Mouse (Mus musculus) heart, postnatal 25 days (tissue): ENCODE data around the gene Pcyt1a. TPM values are rescaled to one million over a fixed set of nuclear protein-coding genes. Genes with fewer than 3 reads are reported as not detected.

Experiments
- DNase-seq: peaks from one replicate; pipeline ENCODE4 v3.0.0; 2022; ENCODE audit warnings: low spot score
- intact Hi-C: fragments of 180-260 bp; cut with DNase I; formaldehyde crosslinking; loops from one replicate; pipeline ENCODE4 v1.15.1; 2025
- total RNA-seq, 2 experiments: library from RNA; stranded (reverse); gene quantifications; 2 replicates each; pipeline ENCODE4 v1.2.3; 2021

Pcyt1a gene
- total RNA-seq, 2 experiments from 2014 or later = 122 to 126 TPM

DNA sequence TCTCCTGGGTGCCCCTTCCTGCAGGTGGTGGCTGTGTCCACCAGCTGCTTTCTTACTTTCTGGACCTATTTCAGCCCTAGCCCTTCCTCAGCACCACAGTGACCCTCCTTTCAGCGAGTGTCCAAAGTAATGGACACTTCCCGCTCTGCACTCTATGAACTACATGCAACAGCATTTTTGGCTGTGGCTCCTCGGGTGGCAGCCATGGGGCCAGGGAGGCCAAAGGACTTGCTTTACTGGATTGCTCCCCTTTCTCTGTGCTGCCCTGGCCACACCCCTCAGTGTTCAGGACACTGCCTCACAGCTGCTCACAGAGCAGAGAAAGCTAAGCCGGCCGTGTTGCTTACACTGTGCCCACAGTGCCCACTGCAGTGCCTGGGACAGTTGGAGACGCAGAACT lies 72.9 kb downstream of the Pcyt1a start:
- intact Hi-C loops = no loop called here
- DNase-seq = no peak

GRCm38 (mm10) chr16:32506298-32506697 lies 75.6 kb downstream of the Pcyt1a start:
- intact Hi-C loops = loop anchor here (5.0 kb wide), 1 partner anchor 181 kb away; no protein-coding TSS in a partner anchor
- DNase-seq = no peak

DNA sequence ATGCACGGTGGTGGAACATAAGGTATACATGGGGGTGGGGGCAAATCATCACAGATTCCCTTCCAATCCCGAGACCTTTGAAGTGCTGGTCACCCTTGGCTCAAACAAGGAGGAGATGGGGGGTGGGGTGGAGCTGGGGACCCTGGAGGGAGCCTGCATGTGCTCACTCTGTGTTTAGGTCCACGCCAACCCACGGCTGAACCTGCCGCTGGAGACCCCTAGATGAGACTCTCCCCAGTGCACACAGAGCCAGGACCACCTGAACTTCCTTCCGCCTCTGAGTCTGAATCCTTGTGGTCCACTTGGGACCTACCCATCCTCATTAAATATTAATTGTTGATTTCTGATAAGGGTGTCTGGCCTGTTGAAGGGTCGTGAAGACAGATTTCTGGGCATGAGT lies 76.1 kb downstream of the Pcyt1a start:
- intact Hi-C loops = loop anchor here (5.0 kb wide), 1 partner anchor 180 kb away; no protein-coding TSS in a partner anchor
- DNase-seq = no peak

- intact Hi-C loops = loop anchor here (5.0 kb wide), 1 partner anchor 180 kb away; no protein-coding TSS in a partner anchor
- no peak for DNase-seq
These were observed 76.7 kb downstream of the Pcyt1a start for GRCm38 (mm10) chr16:32507407-32507806.

DNA sequence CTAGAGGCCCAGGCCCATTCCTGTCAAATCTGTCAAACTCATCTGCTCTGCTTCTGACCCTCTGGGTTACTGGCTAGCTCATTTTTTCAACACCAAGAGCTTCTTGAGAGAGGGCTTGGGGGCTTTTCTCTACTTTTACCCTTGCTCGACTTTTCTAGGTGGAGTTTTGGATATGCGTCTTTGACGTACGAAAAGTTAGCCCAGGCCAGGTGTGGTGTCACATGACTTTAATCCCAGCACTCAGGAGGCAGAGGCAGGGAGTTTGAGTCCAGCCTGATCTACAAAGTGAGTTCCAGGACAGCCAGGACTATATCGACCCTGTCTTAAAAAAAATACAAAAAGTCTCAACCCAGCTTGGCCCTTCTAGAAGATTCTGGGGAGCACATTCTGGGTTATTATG lies 77.3 kb downstream of the Pcyt1a start:
- no peak for DNase-seq
- intact Hi-C loops = loop anchor here (2.0 to 5.0 kb wide), 2 partner anchors 101 to 179 kb away; partner anchors contain the start of gene Tfrc

- DNase-seq = no peak
- intact Hi-C loops = loop anchor here (2.0 to 5.0 kb wide), 2 partner anchors 100 to 179 kb away; partner anchors contain the start of gene Tfrc
These were observed 77.9 kb downstream of the Pcyt1a start for GRCm38 (mm10) chr16:32508506-32509065.

- no peak for DNase-seq
- intact Hi-C loops = loop anchor here (2.0 to 5.0 kb wide), 2 partner anchors 99 to 178 kb away; partner anchors contain the start of gene Tfrc
These were observed 78.6 kb downstream of the Pcyt1a start for GRCm38 (mm10) chr16:32509066-32509942.

DNA sequence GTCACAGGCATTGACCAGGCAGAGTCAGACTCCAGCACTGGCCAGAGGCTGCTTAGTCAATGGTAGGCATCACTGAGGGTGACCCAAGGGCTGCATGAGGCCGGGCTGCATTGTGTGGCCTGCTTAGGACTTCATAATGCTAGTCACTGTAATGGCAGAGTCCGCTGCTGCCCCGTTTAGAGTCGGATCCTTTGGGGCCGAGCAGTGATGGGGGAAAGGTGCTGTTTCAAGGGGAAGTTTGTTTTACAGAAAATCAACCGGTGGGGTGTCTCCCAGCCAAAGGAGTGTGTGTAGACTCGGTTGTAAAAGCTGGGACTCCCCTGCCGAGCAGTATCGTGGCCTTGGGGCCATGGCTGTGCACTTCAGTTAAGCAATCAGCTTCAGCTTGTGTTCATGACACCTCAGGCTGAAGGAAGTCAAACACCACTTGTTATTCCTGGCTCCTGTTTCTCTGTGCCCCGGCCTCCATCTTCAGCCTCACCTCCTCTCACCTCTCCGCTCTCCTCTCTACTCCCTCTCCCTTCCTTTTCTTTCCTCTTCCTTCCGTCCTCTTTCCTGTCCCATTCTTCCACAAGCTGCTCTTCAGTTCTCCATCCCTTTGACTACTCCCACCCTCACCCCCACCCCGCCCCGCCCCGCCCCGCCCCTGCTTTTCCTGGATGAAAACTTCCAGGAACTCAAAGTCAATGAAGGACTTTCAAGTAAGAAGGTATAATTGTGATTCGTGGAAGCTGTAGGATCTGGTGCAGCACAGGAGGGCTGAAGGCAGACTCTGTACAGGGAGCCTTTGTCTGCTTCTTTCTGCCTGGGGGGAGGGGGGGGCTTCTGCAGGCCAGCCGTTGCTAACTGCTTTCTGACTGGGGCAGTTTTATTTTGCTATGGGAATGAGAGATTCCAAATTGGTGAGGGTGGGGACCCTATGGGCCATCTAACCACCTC lies 79.9 kb downstream of the Pcyt1a start:
- intact Hi-C loops = no loop called here
- DNase-seq = no peak

GRCm38 (mm10) chr16:32511338-32511734 lies 80.6 kb downstream of the Pcyt1a start:
- DNase-seq = no peak
- intact Hi-C loops = no loop called here

DNA sequence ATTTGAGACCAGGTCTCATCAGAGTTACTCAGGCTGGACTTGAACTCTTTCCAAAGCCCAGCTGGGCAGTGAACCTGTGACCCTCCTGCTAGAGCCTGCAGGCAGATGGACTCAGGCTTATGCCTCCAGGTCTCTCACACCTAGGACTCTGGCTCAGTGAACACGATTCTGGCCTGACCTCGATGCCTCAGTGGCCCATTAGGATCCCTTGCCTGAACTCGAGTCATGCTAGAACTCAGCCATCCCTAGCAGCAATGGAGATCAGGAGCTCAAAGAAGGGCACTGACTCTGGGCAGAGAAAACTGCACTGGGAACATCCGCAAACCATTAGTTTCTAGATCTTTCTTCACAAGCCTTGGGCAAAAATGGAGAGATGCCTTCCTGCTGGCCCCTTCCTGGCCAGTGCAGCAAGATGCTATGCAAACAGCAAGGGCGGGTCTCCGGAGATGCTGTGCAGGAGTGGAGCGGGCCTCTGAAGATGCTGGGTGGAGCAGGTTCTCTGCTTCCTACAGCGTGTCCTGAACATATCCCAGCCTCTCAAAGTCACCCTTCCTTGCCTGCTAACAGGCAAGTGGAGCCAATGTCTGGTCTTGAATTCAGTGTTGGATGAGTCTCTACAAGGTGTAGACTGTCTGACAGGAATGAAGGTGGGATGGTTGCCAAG lies 81.2 kb downstream of the Pcyt1a start:
- intact Hi-C loops = no loop called here
- no peak for DNase-seq

GRCm38 (mm10) chr16:32512921-32513320 lies 82.2 kb downstream of the Pcyt1a start:
- intact Hi-C loops = no loop called here
- DNase-seq = no peak

GRCm38 (mm10) chr16:32513401-32513800 lies 82.7 kb downstream of the Pcyt1a start:
- no peak for DNase-seq
- intact Hi-C loops = no loop called here

GRCm38 (mm10) chr16:32513948-32514347 lies 83.2 kb downstream of the Pcyt1a start:
- intact Hi-C loops = no loop called here
- DNase-seq = no peak

DNA sequence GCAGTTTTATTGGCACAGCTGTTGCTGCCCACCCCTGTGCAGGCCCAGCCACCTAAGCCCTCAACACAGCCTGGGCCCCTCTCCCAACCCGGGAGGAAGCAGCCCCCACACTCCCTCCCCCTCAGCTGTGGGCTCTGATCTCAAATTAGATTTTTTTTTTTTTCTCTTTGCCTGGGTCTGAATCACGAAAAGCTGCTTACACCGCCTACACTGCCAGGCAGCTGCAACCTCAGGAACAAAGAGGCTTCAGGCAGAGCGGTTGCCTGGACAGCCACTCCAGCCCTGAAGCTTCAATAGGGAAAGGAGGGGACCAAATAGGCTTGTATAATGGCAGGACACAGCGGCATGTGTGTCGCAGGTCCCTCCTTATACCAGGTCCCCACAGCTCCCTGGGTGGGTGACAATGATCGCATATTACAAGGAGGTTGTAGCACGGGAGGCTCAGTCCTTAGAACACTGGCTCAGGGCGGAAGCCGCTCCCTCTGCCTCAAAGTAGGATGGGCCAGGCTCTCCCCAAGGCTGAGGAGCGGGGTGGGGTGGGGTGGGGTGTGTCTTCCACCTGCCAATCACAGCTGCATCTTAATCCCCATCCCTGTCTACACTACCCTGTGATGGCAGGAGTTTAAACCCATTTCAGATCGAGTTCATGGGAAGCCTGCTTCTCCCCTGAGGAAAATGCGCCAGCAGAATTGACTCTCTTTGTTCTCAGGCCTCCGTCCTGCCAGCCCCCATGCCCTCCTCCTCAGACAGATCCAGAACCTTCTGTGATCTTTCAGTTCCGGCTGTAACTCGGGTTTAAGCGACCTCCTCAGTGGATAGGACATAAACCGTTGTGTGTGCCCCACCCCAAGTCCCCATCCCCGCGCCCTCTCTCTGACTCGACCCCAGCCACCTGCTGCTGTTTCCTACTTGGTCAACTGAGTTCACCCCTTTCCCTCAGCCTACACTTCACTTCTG lies 85.6 kb downstream of the Pcyt1a start:
- intact Hi-C loops = no loop called here
- no peak for DNase-seq

DNA sequence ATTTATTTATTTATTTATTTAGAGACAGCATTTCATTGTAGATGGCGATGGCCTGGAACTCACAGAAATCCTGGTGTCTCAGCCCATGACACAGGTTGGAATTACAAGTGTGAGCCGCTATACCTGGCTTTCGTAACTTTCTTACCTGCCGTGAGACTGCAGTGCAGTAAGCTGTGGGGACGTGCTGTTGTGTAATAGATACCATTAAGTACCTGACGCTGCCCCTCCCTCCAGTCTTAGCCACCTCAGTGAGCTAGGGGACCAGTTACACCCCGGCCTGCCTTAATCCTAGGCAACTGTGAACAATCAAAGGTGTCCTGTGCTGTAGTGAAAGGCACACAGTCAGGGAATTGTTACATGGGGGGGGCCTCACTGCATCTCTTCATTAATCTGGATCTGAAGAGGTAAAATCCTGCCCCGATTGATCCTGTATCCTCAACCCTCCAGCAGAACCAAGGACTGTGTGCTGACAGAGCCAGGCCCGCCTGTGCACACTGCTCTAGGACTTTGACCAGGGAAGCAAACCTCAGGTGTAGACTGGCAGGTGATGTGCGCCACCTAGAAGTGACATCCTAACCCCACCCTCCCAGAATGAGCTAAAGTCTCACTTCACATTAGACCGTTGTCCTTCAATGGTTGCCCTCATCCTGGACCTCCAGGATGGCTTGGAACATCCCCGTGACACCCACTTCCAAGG lies 87.2 kb downstream of the Pcyt1a start:
- no peak for DNase-seq
- intact Hi-C loops = no loop called here

DNA sequence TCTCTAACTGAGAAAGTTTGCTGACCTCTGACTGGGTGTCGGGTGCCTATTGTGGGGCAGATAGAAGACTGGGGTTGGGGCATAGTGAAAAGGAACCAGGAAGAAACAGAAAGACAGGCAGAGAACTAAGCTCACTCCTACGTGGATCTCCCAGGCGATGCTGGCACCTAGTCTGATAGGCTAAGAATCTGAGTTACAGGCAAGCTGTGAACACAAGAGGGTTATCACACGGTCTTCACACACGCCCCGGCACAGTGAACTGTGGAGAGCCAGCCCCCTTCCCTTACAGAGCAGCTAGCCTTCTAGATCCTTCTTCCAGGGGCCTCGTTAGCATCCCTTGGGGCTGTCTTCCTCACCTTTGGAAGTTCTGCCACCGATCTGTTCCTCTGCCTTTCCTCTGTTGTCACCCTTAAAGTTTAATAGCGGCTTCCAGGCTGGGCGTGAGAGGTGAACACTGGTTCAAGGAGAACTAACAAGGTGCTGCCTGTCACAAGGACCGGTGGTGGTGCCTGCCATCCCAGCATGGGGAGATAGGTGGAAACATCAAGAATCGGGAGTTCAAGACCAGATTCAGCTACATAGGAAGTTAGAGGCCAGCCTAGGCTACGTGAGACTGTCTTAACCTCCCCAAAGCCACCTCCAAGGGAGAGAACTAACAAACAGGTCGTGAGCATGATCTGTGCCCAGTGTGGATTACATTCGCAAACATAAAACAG lies 89.1 kb downstream of the Pcyt1a start:
- intact Hi-C loops = no loop called here
- DNase-seq = no peak

DNA sequence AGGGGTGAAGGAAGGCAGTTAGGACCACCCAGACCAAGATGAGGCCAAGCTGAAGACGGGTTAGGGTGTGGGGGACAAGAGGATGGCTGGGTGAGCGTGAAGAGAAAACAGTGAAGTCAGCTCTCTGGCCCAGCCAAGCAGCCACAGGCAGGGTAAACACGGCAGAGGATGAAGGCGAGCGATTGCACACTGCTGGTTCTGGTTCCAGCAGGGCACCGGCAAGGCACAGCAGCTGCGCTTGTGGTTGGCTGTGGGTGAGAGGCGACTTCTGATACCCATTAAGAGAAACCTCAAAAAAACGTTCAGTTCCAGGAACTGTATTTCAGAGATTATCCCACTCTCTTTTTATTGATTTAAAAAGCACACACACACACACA lies 89.6 kb downstream of the Pcyt1a start:
- intact Hi-C loops = no loop called here
- no peak for DNase-seq
